ENCODE assay signal across 24 mouse cellular contexts in genomic region chr11:80156841-80157240, GRCm38 (mm10). TPM values are rescaled to one million over a fixed set of nuclear protein-coding genes. Genes with fewer than 3 reads are reported as not detected.
"Had no signal": no experiment of that assay in that cellular context is flagged by ENCODE, and none has a peak within 500 bp of the region (broad histone marks: within the 10 kb centered on the region; RNA-seq: fewer than 3 reads in every experiment).

No protein-coding gene starts in this region.

- DNase-seq: gastrocnemius, postnatal 10 days; gastrocnemius, postnatal 36 days; heart, adult 18-20 months; heart, postnatal 10 days; kidney, adult 18-20 months; kidney, adult 8-10 months; kidney, postnatal 14 days; kidney, postnatal 36 days; layer of hippocampus, adult 9-11 months; layer of hippocampus, postnatal 36 days; liver; liver, embryonic 13.5 days had no signal

- H3K36me3 ChIP-seq: heart, embryonic 10.5 days; heart, embryonic 12.5 days; hindbrain, embryonic 13.5 days; hindbrain, embryonic 15.5 days; intestine, embryonic 15.5 days; limb, embryonic 10.5 days; limb, embryonic 12.5 days; liver, embryonic 13.5 days; liver, embryonic 15.5 days had no signal

- H3K9me3 ChIP-seq: heart, embryonic 10.5 days; heart, embryonic 12.5 days; hindbrain, embryonic 13.5 days; hindbrain, embryonic 15.5 days; intestine, embryonic 15.5 days; limb, embryonic 10.5 days; limb, embryonic 12.5 days; liver, embryonic 13.5 days; liver, embryonic 15.5 days had no signal

- H3K27ac ChIP-seq: heart, embryonic 10.5 days; hindbrain, embryonic 13.5 days; hindbrain, embryonic 15.5 days; intestine, embryonic 15.5 days; kidney, postnatal 0 days; limb, embryonic 10.5 days; limb, embryonic 12.5 days; liver, embryonic 13.5 days; liver, embryonic 15.5 days had no signal

- H3K9ac ChIP-seq: heart, embryonic 12.5 days; hindbrain, embryonic 13.5 days; hindbrain, embryonic 15.5 days; intestine, embryonic 15.5 days; limb, embryonic 12.5 days; liver, embryonic 13.5 days; liver, embryonic 15.5 days had no signal

- H3K4me3 ChIP-seq: heart, embryonic 10.5 days; heart, embryonic 12.5 days; hindbrain, embryonic 13.5 days; hindbrain, embryonic 15.5 days; intestine, embryonic 15.5 days; limb, embryonic 10.5 days; limb, embryonic 12.5 days; liver, embryonic 13.5 days; liver, embryonic 15.5 days had no signal

- H3K4me1 ChIP-seq: intestine, embryonic 15.5 days had no signal

- H3K4me2 ChIP-seq: heart, embryonic 12.5 days; hindbrain, embryonic 13.5 days; hindbrain, embryonic 15.5 days; intestine, embryonic 15.5 days; limb, embryonic 12.5 days; liver, embryonic 13.5 days; liver, embryonic 15.5 days had no signal

- ATAC-seq: inflammation-experienced regulatory T-cells, adult 6 months; intestine, embryonic 15.5 days; intestine, postnatal 0 days had no signal

RNA-seq across cellular contexts. Expression of gene Adap2, which starts 2.9 kb away (rescaled TPM):
- total RNA-seq: hematopoietic stem cell, adult 5-6 weeks had no signal
